Mouse (Mus musculus) midbrain, embryonic 12.5 days (tissue): ENCODE results near the gene Sub1. TPM values are rescaled to one million over a fixed set of nuclear protein-coding genes. Genes with fewer than 3 reads are reported as not detected.

Source experiments
- ATAC-seq: fragments of 200-750 bp; cut with Nextera tagmentation; 2 replicates; pipeline ENCODE4 v1.8.0; 2017; ENCODE audit warnings: low read depth, moderate TSS enrichment, moderate library complexity; ENCODE audit not compliant: low FRiP score
- H3K27ac ChIP-seq: fragments of 300-500 bp; sonication (generic); replicated peaks from 2 replicates; pipeline ENCODE4 v1.5.1; 2016; ENCODE audit warnings: mild to moderate bottlenecking
- H3K27me3 ChIP-seq: fragments of 300-500 bp; sonication (generic); 2 replicates; pipeline ENCODE4 v1.6.1; 2016; ENCODE audit warnings: mild to moderate bottlenecking
- H3K36me3 ChIP-seq: fragments of 300-500 bp; sonication (generic); 2 replicates; pipeline ENCODE4 v1.6.1; 2016
- H3K4me1 ChIP-seq: fragments of 300-500 bp; sonication (generic); 2 replicates; pipeline ENCODE4 v1.6.1; 2016
- H3K4me2 ChIP-seq: fragments of 300-500 bp; sonication (generic); replicated peaks from 2 replicates; pipeline ENCODE4 v1.6.1; 2016; ENCODE audit warnings: mild to moderate bottlenecking, moderate library complexity
- H3K4me3 ChIP-seq: fragments of 300-500 bp; sonication (generic); 2 replicates; pipeline ENCODE4 v1.5.1; 2016; ENCODE audit warnings: mild to moderate bottlenecking
- H3K9ac ChIP-seq: fragments of 300-500 bp; sonication (generic); replicated peaks from 2 replicates; pipeline ENCODE4 v1.6.1; 2016; ENCODE audit warnings: mild to moderate bottlenecking, moderate library complexity
- H3K9me3 ChIP-seq: fragments of 300-500 bp; sonication (generic); 2 replicates; pipeline ENCODE4 v1.6.1; 2016; ENCODE audit warnings: mild to moderate bottlenecking
- WGBS: fragments of 180-500 bp; shearing (Covaris S2); methylation state at CpG from one replicate; pipeline ENCODE4 v1.1.7; 2016; 5-methylcytosine and 5-hydroxymethylcytosine counted together
- polyA plus RNA-seq: library from polyadenylated mRNA; unstranded; fragments of >200 nt; fragmentation: Nextera tagmentation; extraction: Ambion mirVana; gene quantifications from 2 replicates; pipeline ENCODE4 v1.2.1, GENCODE M21; 2016

Gene Sub1
- polyA plus RNA-seq, 1 experiment from 2014 or later, result 665 TPM

- WGBS, result 87% methylated on average over 2 of the region's 2 CpGs
- H3K36me3 ChIP-seq, result peaks cover 63% of the 10 kb centered on the region
- H3K27me3 ChIP-seq, result no peaks in the 10 kb centered on the region
- H3K9me3 ChIP-seq, result no peaks in the 10 kb centered on the region
- H3K4me2 ChIP-seq, result no peak overlapping the region
- H3K9ac ChIP-seq, result no peak overlapping the region
- ATAC-seq, result no peak
- no peak overlapping the region for H3K27ac ChIP-seq
- H3K4me1 ChIP-seq, result no peaks in the 10 kb centered on the region
- no peak overlapping the region for H3K4me3 ChIP-seq
These were observed 14.8 kb downstream of the Sub1 start for GRCm38 (mm10) chr15:11981985-11982384.

- Histone ChIP-seq H3K27me3 (no peaks in the 10 kb centered on the region), H3K9ac (no peak overlapping the region), H3K4me1 (no peaks in the 10 kb centered on the region), H3K9me3 (no peaks in the 10 kb centered on the region), H3K4me2 (no peak overlapping the region), H3K36me3 (peaks cover 58% of the 10 kb centered on the region), H3K27ac (no peak overlapping the region), H3K4me3 (no peak overlapping the region)
- 97% methylated on average over 8 of the region's 8 CpGs for WGBS
- no peak for ATAC-seq
These were observed 15.3 kb downstream of the Sub1 start for GRCm38 (mm10) chr15:11981501-11981900.

- 87% methylated on average over 2 of the region's 2 CpGs for WGBS
- no peak for ATAC-seq
- H3K36me3 ChIP-seq, result peaks cover 28% of the 10 kb centered on the region
- no peaks in the 10 kb centered on the region for H3K27me3 ChIP-seq
- H3K4me3 ChIP-seq, result no peak overlapping the region
- no peak overlapping the region for H3K27ac ChIP-seq
- no peaks in the 10 kb centered on the region for H3K9me3 ChIP-seq
- no peaks in the 10 kb centered on the region for H3K4me1 ChIP-seq
- H3K4me2 ChIP-seq, result no peak overlapping the region
- no peak overlapping the region for H3K9ac ChIP-seq
These were observed 18.6 kb downstream of the Sub1 start for GRCm38 (mm10) chr15:11978175-11978574.

GRCm38 (mm10) chr15:11977071-11977470 lies 19.7 kb downstream of the Sub1 start:
- no peaks in the 10 kb centered on the region for H3K9me3 ChIP-seq
- no peak overlapping the region for H3K9ac ChIP-seq
- peaks cover 22% of the 10 kb centered on the region for H3K36me3 ChIP-seq
- H3K4me2 ChIP-seq, result no peak overlapping the region
- no peaks in the 10 kb centered on the region for H3K27me3 ChIP-seq
- ATAC-seq, result no peak
- no peaks in the 10 kb centered on the region for H3K4me1 ChIP-seq
- WGBS, result 96% methylated on average over 1 of the region's 1 CpGs
- H3K27ac ChIP-seq, result no peak overlapping the region
- H3K4me3 ChIP-seq, result no peak overlapping the region

GRCm38 (mm10) chr15:11975836-11976235 lies 20.9 kb downstream of the Sub1 start:
- 91% methylated on average over 9 of the region's 9 CpGs for WGBS
- no peak overlapping the region for H3K4me3 ChIP-seq
- H3K9me3 ChIP-seq, result no peaks in the 10 kb centered on the region
- no peaks in the 10 kb centered on the region for H3K27me3 ChIP-seq
- H3K36me3 ChIP-seq, result peaks cover 11% of the 10 kb centered on the region
- H3K9ac ChIP-seq, result no peak overlapping the region
- H3K27ac ChIP-seq, result no peak overlapping the region
- ATAC-seq, result no peak
- H3K4me2 ChIP-seq, result no peak overlapping the region
- no peaks in the 10 kb centered on the region for H3K4me1 ChIP-seq

GRCm38 (mm10) chr15:11971854-11972420 lies 24.8 kb downstream of the Sub1 start:
- Histone ChIP-seq H3K9me3 (no peaks in the 10 kb centered on the region), H3K4me3 (no peak overlapping the region), H3K9ac (no peak overlapping the region), H3K36me3 (no peaks in the 10 kb centered on the region), H3K4me2 (no peak overlapping the region), H3K27me3 (no peaks in the 10 kb centered on the region), H3K27ac (no peak overlapping the region), H3K4me1 (no peaks in the 10 kb centered on the region)
- peak; percentile 88 for ATAC-seq
- WGBS, result 25% methylated on average over 13 of the region's 13 CpGs

GRCm38 (mm10) chr15:11970621-11971020 lies 26.2 kb downstream of the Sub1 start:
- Histone ChIP-seq H3K27me3 (no peaks in the 10 kb centered on the region), H3K27ac (no peak overlapping the region), H3K9ac (no peak overlapping the region), H3K36me3 (no peaks in the 10 kb centered on the region), H3K9me3 (no peaks in the 10 kb centered on the region), H3K4me3 (no peak overlapping the region), H3K4me1 (no peaks in the 10 kb centered on the region), H3K4me2 (no peak overlapping the region)
- 80% methylated on average over 10 of the region's 10 CpGs for WGBS
- ATAC-seq, result no peak

GRCm38 (mm10) chr15:11968851-11969250 lies 27.9 kb downstream of the Sub1 start:
- Histone ChIP-seq H3K27ac (no peak overlapping the region), H3K9ac (no peak overlapping the region), H3K36me3 (no peaks in the 10 kb centered on the region), H3K4me1 (no peaks in the 10 kb centered on the region), H3K4me2 (no peak overlapping the region), H3K27me3 (no peaks in the 10 kb centered on the region), H3K4me3 (no peak overlapping the region), H3K9me3 (no peaks in the 10 kb centered on the region)
- ATAC-seq, result no peak
- 91% methylated on average over 9 of the region's 9 CpGs for WGBS

GRCm38 (mm10) chr15:11966367-11966766 lies 30.4 kb downstream of the Sub1 start:
- Histone ChIP-seq H3K4me3 (no peak overlapping the region), H3K4me2 (no peak overlapping the region), H3K9me3 (no peaks in the 10 kb centered on the region), H3K27me3 (no peaks in the 10 kb centered on the region), H3K9ac (no peak overlapping the region), H3K36me3 (no peaks in the 10 kb centered on the region), H3K4me1 (no peaks in the 10 kb centered on the region), H3K27ac (no peak overlapping the region)
- WGBS, result 14% methylated on average over 4 of the region's 4 CpGs
- no peak for ATAC-seq

GRCm38 (mm10) chr15:11965201-11965845 lies 31.5 kb downstream of the Sub1 start:
- ATAC-seq, result no peak
- no peaks in the 10 kb centered on the region for H3K4me1 ChIP-seq
- H3K27me3 ChIP-seq, result no peaks in the 10 kb centered on the region
- WGBS, result 88% methylated on average over 5 of the region's 5 CpGs
- H3K4me2 ChIP-seq, result no peak overlapping the region
- H3K27ac ChIP-seq, result no peak overlapping the region
- no peaks in the 10 kb centered on the region for H3K9me3 ChIP-seq
- no peak overlapping the region for H3K4me3 ChIP-seq
- H3K9ac ChIP-seq, result no peak overlapping the region
- H3K36me3 ChIP-seq, result no peaks in the 10 kb centered on the region

- no peak overlapping the region for H3K27ac ChIP-seq
- ATAC-seq, result no peak
- H3K4me3 ChIP-seq, result no peak overlapping the region
- no peaks in the 10 kb centered on the region for H3K36me3 ChIP-seq
- H3K9ac ChIP-seq, result no peak overlapping the region
- no peaks in the 10 kb centered on the region for H3K9me3 ChIP-seq
- H3K4me1 ChIP-seq, result no peaks in the 10 kb centered on the region
- WGBS, result 89% methylated on average over 11 of the region's 11 CpGs
- H3K27me3 ChIP-seq, result no peaks in the 10 kb centered on the region
- no peak overlapping the region for H3K4me2 ChIP-seq
These were observed 32.8 kb downstream of the Sub1 start for GRCm38 (mm10) chr15:11963791-11964525.

- Histone ChIP-seq H3K4me3 (no peak overlapping the region), H3K27me3 (no peaks in the 10 kb centered on the region), H3K27ac (no peak overlapping the region), H3K9ac (no peak overlapping the region), H3K4me1 (no peaks in the 10 kb centered on the region), H3K9me3 (no peaks in the 10 kb centered on the region), H3K4me2 (no peak overlapping the region), H3K36me3 (no peaks in the 10 kb centered on the region)
- no peak for ATAC-seq
- WGBS, result 89% methylated on average over 3 of the region's 3 CpGs
These were observed 37.1 kb downstream of the Sub1 start for GRCm38 (mm10) chr15:11959716-11960115.
